ENCODE assay signal across 14 mouse cellular contexts in the genomic region with DNA sequence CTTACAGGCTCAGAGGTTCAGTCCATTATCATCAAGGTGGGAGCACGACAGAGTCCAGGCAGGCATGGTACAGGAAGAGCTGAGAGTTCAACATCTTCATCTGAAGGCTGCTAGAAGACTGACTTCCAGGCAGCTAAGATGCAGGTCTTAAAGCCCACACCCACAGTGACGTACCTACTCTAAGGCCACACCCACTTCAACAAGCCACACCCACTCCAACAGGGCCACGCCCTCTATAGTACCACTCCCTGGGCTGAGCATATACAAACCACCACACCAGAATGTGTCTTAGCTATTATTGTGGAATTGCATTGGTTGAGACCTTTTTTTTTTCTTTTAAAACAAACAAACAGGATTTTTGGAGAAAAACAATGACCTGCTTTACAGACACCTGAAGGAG. TPM values are rescaled to one million over a fixed set of nuclear protein-coding genes. Genes with fewer than 3 reads are reported as not detected.
DNase-seq lines count a peak whose midpoint lies in the region; ATAC-seq and TF ChIP-seq lines count a peak whose summit lies in the region.
"Had no signal": no experiment of that assay in that cellular context is flagged by ENCODE, and none has a peak within 500 bp of the region (broad histone marks: within the 10 kb centered on the region; RNA-seq: fewer than 3 reads in every experiment).

No protein-coding gene starts in this region.

- TF ChIP-seq EP300 in CH12.LX (IDR thresholded peaks at IDR 0.05; ENCODE audit: low read length) = no peak

- no peak overlapping the region for H3K27ac ChIP-seq in CH12.LX (ENCODE audit: insufficient read depth, low read depth)
- H3K27ac ChIP-seq: hindbrain, embryonic 10.5 days had no signal

- peaks cover 0 to 29% of the 10 kb centered on the region in 2 experiments; a peak in 2 of 4 replicates for H3K4me1 ChIP-seq in CH12.LX (ENCODE audit: control insufficient read depth in 1 of 2, insufficient read depth in 2 of 2)
- H3K4me1 ChIP-seq: hindbrain, embryonic 10.5 days had no signal

- in situ Hi-C loops in CH12.LX (cut with MboI; ENCODE audit: low pct_ligation_motif_present, low pct_unique_long_range_greater_than_20kb, low sequenced_read_pairs) = no loop called here

- H3K4me2 ChIP-seq in CH12.LX (ENCODE audit: insufficient read depth, low read depth, poor library complexity, severe bottlenecking) = no peak overlapping the region

- no peak overlapping the region for H3K9ac ChIP-seq in CH12.LX (ENCODE audit: insufficient read depth, low read depth)

- ATAC-seq in megakaryocyte progenitor cell, adult 5-6 weeks (replicated peaks; ENCODE audit: poor library complexity) = peak; percentile 93

- no peak overlapping the region for H3K4me3 ChIP-seq in CH12.LX (replicated peaks in 1 of 3; ENCODE audit: low read depth in 2 of 3, low read length in 2 of 3, poor library complexity in 1 of 3)
- H3K4me3 ChIP-seq: erythroblast, embryonic 14.5 days; hindbrain, embryonic 10.5 days had no signal

- TF ChIP-seq RAD21 in CH12.LX (IDR thresholded peaks at IDR 0.05; ENCODE audit: low read depth, low read length) = no peak

- no peak for TF ChIP-seq CTCF in CH12.LX (conservative IDR thresholded peaks at IDR 0.05 in 1 of 2, IDR thresholded peaks at IDR 0.05 in 1 of 2; ENCODE audit: low read depth in 2 of 2, low read length in 2 of 2)

- peak; percentile 27 to 30 for DNase-seq in kidney, postnatal 4 days
- no peak for DNase-seq in kidney, adult 9 months
- peak; percentile 44 for DNase-seq in CH12.LX (ENCODE audit: extremely low read depth)
- DNase-seq in c-Kit-positive CD71-positive TER-119-positive erythroid progenitor cells, embryonic 14.5 days (ENCODE audit: low spot score) = peak; percentile 69
- DNase-seq in neural tube, embryonic 10.5 days (ENCODE audit: extremely low spot score, low spot score) = no peak
- DNase-seq in urinary bladder, adult 2 months (ENCODE audit: low spot score) = no peak
- no peak for DNase-seq in testis, postnatal 10 days (ENCODE audit: low spot score)
- DNase-seq: kidney, adult 2 months; left cerebral cortex, postnatal 4 days; lung, postnatal 10 days; midbrain, embryonic 14.5 days had no signal

- peaks cover 0 to 36% of the 10 kb centered on the region in 2 experiments for H3K36me3 ChIP-seq in CH12.LX (replicated peaks in 1 of 2; ENCODE audit: control insufficient read depth in 1 of 2, insufficient read depth in 1 of 2, low read length in 1 of 2)
- H3K36me3 ChIP-seq: hindbrain, embryonic 10.5 days had no signal

- dilution Hi-C loops in CH12.LX (cut with MboI; ENCODE audit: extremely low pct_ligation_motif_present, extremely low pct_unique_long_range_greater_than_20kb, low sequenced_read_pairs) = no loop called here

- TF ChIP-seq POLR2A in CH12.LX (IDR thresholded peaks at IDR 0.05; ENCODE audit: low read depth, low read length) = no peak

- no peaks in the 10 kb centered on the region for H3K27me3 ChIP-seq in CH12.LX (replicated peaks)

- no peaks in the 10 kb centered on the region for H3K9me3 ChIP-seq in CH12.LX (replicated peaks; ENCODE audit: low read length)
- H3K9me3 ChIP-seq: hindbrain, embryonic 10.5 days had no signal

- no peaks in the 10 kb centered on the region for H3K79me2 ChIP-seq in CH12.LX (replicated peaks; ENCODE audit: control insufficient read depth, extremely low read depth, insufficient read depth, poor library complexity, severe bottlenecking)

TF ChIP-seq in CH12.LX, 34 proteins besides CTCF, POLR2A, EP300 and RAD21:
- no peak for TF ChIP-seq PAX5 (IDR thresholded peaks at IDR 0.05; ENCODE audit: low read length)
- no peak for TF ChIP-seq ELF1 (IDR thresholded peaks at IDR 0.05; ENCODE audit: low read depth, low read length)
- TF ChIP-seq CHD2 (IDR thresholded peaks at IDR 0.05; ENCODE audit: low read length) = no peak
- TF ChIP-seq NELFE (IDR thresholded peaks at IDR 0.05; ENCODE audit: low read depth, low read length) = no peak
- TF ChIP-seq ZKSCAN1 (IDR thresholded peaks at IDR 0.05; ENCODE audit: borderline replicate concordance, low read depth, low read length) = no peak
- no peak for TF ChIP-seq USF1 (IDR thresholded peaks at IDR 0.05; ENCODE audit: low read depth, low read length)
- no peak for TF ChIP-seq ZMIZ1 (IDR thresholded peaks at IDR 0.05; ENCODE audit: low read depth, low read length)
- TF ChIP-seq USF2 (conservative IDR thresholded peaks at IDR 0.05; ENCODE audit: low read depth, low read length) = no peak
- TF ChIP-seq JUND (conservative IDR thresholded peaks at IDR 0.05; ENCODE audit: low read depth, low read length) = no peak
- TF ChIP-seq UBTF (IDR thresholded peaks at IDR 0.05; ENCODE audit: low read depth, low read length) = no peak
- no peak for TF ChIP-seq ETS1 (conservative IDR thresholded peaks at IDR 0.05; ENCODE audit: low read depth, low read length)
- no peak for TF ChIP-seq SIN3A (IDR thresholded peaks at IDR 0.05; ENCODE audit: low read length)
- TF ChIP-seq RCOR1 (conservative IDR thresholded peaks at IDR 0.05; ENCODE audit: low read depth, low read length) = no peak

RNA-seq across cellular contexts. Expression of a gene that starts 34.8 kb away (rescaled TPM):
- total RNA-seq in CH12.LX (2012; rRNA removed) (39.5 and 41.2 TPM in 2 replicates), CH12.LX (2014; rRNA removed) (38.0 and 39.3 TPM in 2 replicates)
- polyA plus RNA-seq in CH12.LX (2012; ENCODE audit: insufficient read length, low read depth) = 32.6 and 37.5 TPM in 2 replicates
- total RNA-seq in megakaryocyte progenitor cell, adult 5-6 weeks (2015) = 17.8 and 19.8 TPM in 2 replicates
- total RNA-seq in megakaryocyte progenitor cell, adult 5-6 weeks (2017) = 35.8 and 38.6 TPM in 2 replicates
- polyA plus RNA-seq in urinary bladder, adult 2 months (2012; rRNA removed) = 134 and 142 TPM in 2 replicates

RNA-seq across cellular contexts. Expression of a gene that starts 34.9 kb away (rescaled TPM):
- total RNA-seq in CH12.LX (2012; rRNA removed) = 19.9 and 22.1 TPM in 2 replicates
- 9.5 and 11.7 TPM in 2 replicates for total RNA-seq in CH12.LX (2014; rRNA removed)
- polyA plus RNA-seq in CH12.LX (2012; ENCODE audit: insufficient read length, low read depth) = 21.1 and 29.8 TPM in 2 replicates
- total RNA-seq in megakaryocyte progenitor cell, adult 5-6 weeks (2015) = 26.5 and 26.6 TPM in 2 replicates
- total RNA-seq in megakaryocyte progenitor cell, adult 5-6 weeks (2017) = 16.7 and 18.5 TPM in 2 replicates
- polyA plus RNA-seq in urinary bladder, adult 2 months (2012; rRNA removed) = 35.2 and 38.5 TPM in 2 replicates

RNA-seq across cellular contexts. Expression of a gene that starts 56.6 kb away (rescaled TPM):
- 3.9 and 4.4 TPM in 2 replicates for total RNA-seq in CH12.LX (2012; rRNA removed)
- total RNA-seq in CH12.LX (2014; rRNA removed) = 1.1 and 1.3 TPM in 2 replicates
- 1.8 and 2.6 TPM in 2 replicates for polyA plus RNA-seq in CH12.LX (2012; ENCODE audit: insufficient read length, low read depth)
- 1.5 and 1.6 TPM in 2 replicates for total RNA-seq in megakaryocyte progenitor cell, adult 5-6 weeks (2015)
- 0.58 and 2.0 TPM in 2 replicates for total RNA-seq in megakaryocyte progenitor cell, adult 5-6 weeks (2017)
- 2.8 and 3.1 TPM in 2 replicates for polyA plus RNA-seq in urinary bladder, adult 2 months (2012; rRNA removed)
- polyA plus RNA-seq: erythroblast, embryonic 14.5 days had no signal

Comparison
In these comparisons a context has a peak if more than half of its experiments do, and no peak if none do; other contexts are left out.
1. DNase-seq: peak in kidney, postnatal 4 days (2 of 2), CH12.LX (single experiment) and c-Kit-positive CD71-positive TER-119-positive erythroid progenitor cells, embryonic 14.5 days (single experiment); none in kidney, adult 9 months (single experiment), neural tube, embryonic 10.5 days (single experiment), urinary bladder, adult 2 months (single experiment) and testis, postnatal 10 days (single experiment).